Mouse (Mus musculus) megakaryocyte, embryonic 14.5 days (primary cell): ENCODE measurements at regions not wholly inside any gene's neighbourhood (a gene's known extent, or its start where the extent isn't known, plus 50 kb on each side); places are given as distances from the start of the nearest gene placed in this dataset.

ENCODE experiments used
- H3K27me3 ChIP-seq: replicated peaks from 2 replicates; pipeline ENCODE3; 2012; ENCODE audit warnings: inconsistent platforms
- H3K36me3 ChIP-seq: replicated peaks from 2 replicates; pipeline ENCODE3; 2012; ENCODE audit warnings: low read length, inconsistent platforms, mixed read lengths
- H3K4me1 ChIP-seq: 2 replicates; pipeline ENCODE4 v1.6.1; 2012; ENCODE audit warnings: inconsistent platforms
- H3K4me3 ChIP-seq: replicated peaks from 2 replicates; pipeline ENCODE3; 2012; ENCODE audit warnings: moderate library complexity, mild to moderate bottlenecking, inconsistent platforms
- H3K9me3 ChIP-seq: 2 replicates; pipeline ENCODE4 v1.6.1; 2012; ENCODE audit warnings: inconsistent platforms
- FLI1 ChIP-seq: IDR thresholded peaks from 2 replicates; pipeline ENCODE4 v1.6.1; 2012; ENCODE audit warnings: low read length, inconsistent platforms, mixed read lengths
- GATA1 ChIP-seq: IDR thresholded peaks from 3 replicates; pipeline ENCODE4 v1.6.1; 2012; ENCODE audit warnings: mixed read lengths, low read length, inconsistent platforms, borderline replicate concordance

- TF ChIP-seq GATA1, result no peak
- no peak for TF ChIP-seq FLI1
- H3K9me3 ChIP-seq, result no peaks in the 10 kb centered on the region
- H3K27me3 ChIP-seq, result no peaks in the 10 kb centered on the region
- no peak overlapping the region for H3K4me3 ChIP-seq
- peaks cover 17% of the 10 kb centered on the region for H3K4me1 ChIP-seq
- no peaks in the 10 kb centered on the region for H3K36me3 ChIP-seq
Measured at GRCm38 (mm10) chr13:5782540-5782939, 78.7 kb upstream of the Klf6 start.

GRCm38 (mm10) chr13:5787114-5787513, 74.2 kb upstream of the Klf6 start:
- Histone ChIP-seq H3K4me3 (no peak overlapping the region), H3K36me3 (no peaks in the 10 kb centered on the region), H3K4me1 (peaks cover 25% of the 10 kb centered on the region), H3K9me3 (no peaks in the 10 kb centered on the region), H3K27me3 (no peaks in the 10 kb centered on the region)
- TF ChIP-seq FLI1, result no peak
- no peak for TF ChIP-seq GATA1

- Histone ChIP-seq H3K9me3 (no peaks in the 10 kb centered on the region), H3K4me1 (peaks cover 25% of the 10 kb centered on the region)
- TF ChIP-seq FLI1 (no peak), GATA1 (no peak)
Measured at GRCm38 (mm10) chr13:5789302-5789701, 72.0 kb upstream of the Klf6 start.

GRCm38 (mm10) chr13:5802079-5802478, 59.2 kb upstream of the Klf6 start:
- H3K9me3 ChIP-seq, result no peaks in the 10 kb centered on the region
- H3K27me3 ChIP-seq, result no peaks in the 10 kb centered on the region
- no peaks in the 10 kb centered on the region for H3K36me3 ChIP-seq
- H3K4me1 ChIP-seq, result peaks cover 40% of the 10 kb centered on the region
- TF ChIP-seq GATA1, result no peak
- no peak for TF ChIP-seq FLI1
- no peak overlapping the region for H3K4me3 ChIP-seq

More at GRCm38 (mm10) chr13:5789302-5789701, 72.0 kb upstream of the Klf6 start:
- Histone ChIP-seq H3K36me3 (no peaks in the 10 kb centered on the region), H3K27me3 (no peaks in the 10 kb centered on the region), H3K4me3 (no peak overlapping the region)

GRCm38 (mm10) chr13:5802826-5803225, 58.5 kb upstream of the Klf6 start:
- Histone ChIP-seq H3K27me3 (no peaks in the 10 kb centered on the region), H3K4me3 (peak overlapping the region; percentile 75), H3K4me1 (peaks cover 40% of the 10 kb centered on the region), H3K36me3 (no peaks in the 10 kb centered on the region), H3K9me3 (no peaks in the 10 kb centered on the region)
- TF ChIP-seq GATA1 (no peak), FLI1 (no peak)

GRCm38 (mm10) chr13:5803540-5804380, 57.5 kb upstream of the Klf6 start:
- Histone ChIP-seq H3K36me3 (no peaks in the 10 kb centered on the region), H3K9me3 (no peaks in the 10 kb centered on the region), H3K4me3 (peak overlapping the region; percentile 64), H3K4me1 (peaks cover 40% of the 10 kb centered on the region), H3K27me3 (no peaks in the 10 kb centered on the region)
- TF ChIP-seq FLI1 (no peak), GATA1 (no peak)

GRCm38 (mm10) chr13:5804381-5804941, 56.8 kb upstream of the Klf6 start:
- Histone ChIP-seq H3K4me3 (peak overlapping the region; percentile 78), H3K27me3 (no peaks in the 10 kb centered on the region), H3K4me1 (peaks cover 40% of the 10 kb centered on the region), H3K9me3 (no peaks in the 10 kb centered on the region), H3K36me3 (no peaks in the 10 kb centered on the region)
- TF ChIP-seq GATA1 (no peak), FLI1 (no peak)

GRCm38 (mm10) chr13:5808380-5808779, 52.9 kb upstream of the Klf6 start:
- TF ChIP-seq FLI1 (no peak), GATA1 (no peak)
- Histone ChIP-seq H3K4me1 (peaks cover 20% of the 10 kb centered on the region), H3K9me3 (no peaks in the 10 kb centered on the region), H3K36me3 (no peaks in the 10 kb centered on the region), H3K4me3 (no peak overlapping the region), H3K27me3 (no peaks in the 10 kb centered on the region)
